Mouse (Mus musculus) colon, adult 2 months (tissue): ENCODE results near the gene Cmah. TPM values are rescaled to one million over a fixed set of nuclear protein-coding genes. Genes with fewer than 3 reads are reported as not detected.

Experiments
- polyA plus RNA-seq: library from polyadenylated mRNA; depleted of rRNA; stranded (reverse); fragments of >200 nt; gene quantifications from 2 replicates; pipeline ENCODE4 v1.2.3, GENCODE M21; 2012; rRNA removed

Gene Cmah
- polyA plus RNA-seq, result 1.6 and 2.1 TPM in 2 replicates

DNA sequence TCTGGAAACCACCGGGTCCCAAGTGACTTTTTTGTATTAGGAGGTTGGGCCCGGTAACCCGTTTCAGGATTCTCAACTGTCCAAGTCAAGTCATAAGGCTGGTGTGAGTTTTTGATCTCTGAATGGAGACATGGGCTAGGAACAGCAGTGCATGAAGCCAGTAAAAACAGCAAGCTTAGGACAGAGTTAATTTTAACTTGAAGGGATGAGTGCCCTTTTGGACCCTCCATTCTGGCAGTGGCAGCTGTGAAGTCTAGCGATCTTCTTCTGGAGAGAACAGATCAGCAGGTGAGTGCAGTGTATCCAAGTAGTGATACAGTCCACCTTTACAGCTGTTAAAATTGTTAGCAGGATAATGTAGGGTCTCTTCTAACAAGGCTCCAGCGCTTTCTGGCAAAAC is at the start of gene Cmah:
Gene Cmah (plus strand): TSS at position 204 of the 400 bp plus-strand sequence.

DNA sequence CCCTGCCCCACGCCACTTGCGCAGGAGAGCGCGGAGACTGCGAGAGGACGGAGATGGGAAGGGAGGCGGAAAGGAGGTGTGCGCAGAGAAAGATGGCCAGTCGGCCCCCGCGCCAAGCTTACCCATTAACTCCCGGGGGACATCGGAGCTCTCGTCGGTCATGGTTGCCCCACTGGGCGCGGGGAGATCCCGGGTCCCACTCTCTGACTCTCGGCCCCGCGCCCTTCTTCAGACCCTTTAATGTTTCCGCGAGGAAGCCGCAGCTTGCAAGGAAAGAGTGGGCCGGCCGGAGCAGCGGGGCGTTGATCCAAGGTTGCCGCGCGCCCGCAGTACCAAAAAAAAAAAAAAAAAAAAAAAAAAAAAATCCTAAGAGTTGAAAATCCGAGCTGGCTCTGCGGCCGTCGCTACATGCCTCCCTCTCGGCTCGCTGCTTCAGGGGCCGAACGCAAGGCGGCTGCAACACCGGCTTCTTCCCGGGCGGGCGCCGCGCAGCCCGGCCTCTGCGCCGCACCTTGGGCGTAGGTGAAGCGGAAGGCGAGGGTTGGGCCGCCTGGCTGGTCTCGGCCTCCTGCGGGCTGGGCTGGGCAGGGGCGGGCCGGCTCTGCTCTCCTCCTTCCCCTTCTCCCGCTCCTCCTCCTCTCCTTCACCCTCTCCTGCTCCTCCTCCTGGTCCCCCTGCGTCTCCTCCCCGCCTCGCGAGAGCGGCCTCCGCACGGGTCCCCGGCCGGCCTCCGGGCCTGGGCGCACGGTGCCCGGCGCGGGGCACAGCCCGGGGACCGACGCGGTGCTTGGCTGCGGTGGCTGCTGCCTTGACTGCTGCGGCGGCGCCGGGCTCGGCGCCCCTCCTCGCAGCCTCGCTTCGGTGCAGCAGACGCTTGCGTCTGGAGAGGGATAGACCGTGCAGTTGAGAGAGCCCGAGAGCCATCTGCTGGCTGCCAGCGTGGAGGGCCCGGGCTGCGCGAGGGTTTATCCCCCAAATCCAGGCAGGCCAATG is 46.5 kb upstream of the Cmah start, which contains the start of gene Carmil1:
Gene Carmil1 (minus strand): TSS at position 357 of the 993 bp plus-strand sequence.

Other genes with a start within 250 kb of the Cmah start
- gene Carmil1, start 46.6 kb upstream of the Cmah start, polyA plus RNA-seq, result 4.1 and 5.1 TPM in 2 replicates